Mouse (Mus musculus) mesoderm, embryonic 11.5 days (tissue): ENCODE results near the gene Slc6a20a.

Experiments used
- DNase-seq: peaks from one replicate; pipeline ENCODE4 v3.0.0-alpha.2; 2012; ENCODE audit warnings: low read depth, low spot score

Slc6a20a gene

GRCm38 (mm10) chr9:123638231-123638630, 40.5 kb downstream of the Slc6a20a start:
- no peak for DNase-seq

GRCm38 (mm10) chr9:123636771-123637170, 41.9 kb downstream of the Slc6a20a start:
- DNase-seq, result no peak

DNA sequence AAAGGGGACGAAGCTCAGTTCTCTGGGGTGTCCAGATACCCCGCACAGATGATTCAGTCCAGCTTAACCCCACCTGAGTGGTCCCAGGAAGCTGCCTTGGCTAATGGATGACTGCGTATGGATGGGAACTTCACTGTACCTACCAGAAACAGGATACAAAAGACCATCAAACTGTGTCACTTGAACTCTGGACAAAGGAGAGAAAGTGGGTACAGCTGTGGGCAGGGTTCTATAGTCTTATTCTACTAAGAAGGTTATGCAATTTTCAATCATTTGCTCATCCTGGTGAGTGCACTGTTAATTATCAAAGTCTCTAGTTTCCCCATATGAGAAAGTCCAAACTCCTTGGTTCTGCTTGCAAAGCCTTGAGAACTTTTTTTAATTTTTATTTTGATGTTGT, 45.7 kb downstream of the Slc6a20a start:
- no peak for DNase-seq

- no peak for DNase-seq
Observed at GRCm38 (mm10) chr9:123632281-123632680, 46.4 kb downstream of the Slc6a20a start, which contains the start of gene Slc6a20b. Gene Slc6a20b (minus strand): TSS chr9:123632565.

- DNase-seq, result no peak
Observed at GRCm38 (mm10) chr9:123631666-123632065, 47.0 kb downstream of the Slc6a20a start.

DNA sequence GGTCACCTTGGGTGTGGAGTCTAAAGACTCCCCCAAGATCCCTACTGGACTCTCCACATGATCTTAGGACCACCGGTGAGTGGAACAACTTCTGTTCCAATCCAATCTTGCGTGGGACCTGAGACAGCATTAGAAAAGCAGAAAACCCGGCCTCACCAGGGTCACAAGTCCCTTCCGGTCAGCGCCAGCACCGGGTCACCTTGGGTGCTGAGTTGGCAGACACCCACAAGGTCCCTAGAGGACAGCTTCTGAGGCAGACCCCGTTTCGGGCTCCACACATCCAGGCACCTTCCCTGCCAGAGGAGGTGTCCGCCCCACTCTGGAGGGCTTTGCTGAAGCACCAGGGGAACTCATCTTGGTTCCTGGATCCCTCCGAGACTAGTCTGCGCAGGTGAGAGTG, 52.9 kb downstream of the Slc6a20a start:
- DNase-seq, result no peak

DNA sequence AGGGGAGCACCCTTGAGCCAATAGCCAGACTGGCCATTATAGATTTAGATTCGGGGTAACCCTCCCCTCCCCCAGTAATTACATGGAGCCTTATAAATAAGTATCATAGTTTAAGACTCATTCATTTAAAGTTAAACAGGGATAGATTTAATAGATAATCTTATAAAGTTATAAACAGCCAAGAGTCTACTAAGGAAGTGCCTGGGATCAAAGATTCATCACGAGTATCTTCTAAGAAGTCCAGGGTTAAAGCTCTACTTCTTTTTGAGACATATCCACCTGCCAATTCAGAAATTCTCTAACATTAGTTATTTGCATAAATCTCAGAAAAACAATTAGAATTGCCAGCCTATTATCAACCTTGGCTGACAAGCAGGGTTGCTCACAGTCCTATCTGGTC, 53.9 kb downstream of the Slc6a20a start:
- DNase-seq, result no peak

DNA sequence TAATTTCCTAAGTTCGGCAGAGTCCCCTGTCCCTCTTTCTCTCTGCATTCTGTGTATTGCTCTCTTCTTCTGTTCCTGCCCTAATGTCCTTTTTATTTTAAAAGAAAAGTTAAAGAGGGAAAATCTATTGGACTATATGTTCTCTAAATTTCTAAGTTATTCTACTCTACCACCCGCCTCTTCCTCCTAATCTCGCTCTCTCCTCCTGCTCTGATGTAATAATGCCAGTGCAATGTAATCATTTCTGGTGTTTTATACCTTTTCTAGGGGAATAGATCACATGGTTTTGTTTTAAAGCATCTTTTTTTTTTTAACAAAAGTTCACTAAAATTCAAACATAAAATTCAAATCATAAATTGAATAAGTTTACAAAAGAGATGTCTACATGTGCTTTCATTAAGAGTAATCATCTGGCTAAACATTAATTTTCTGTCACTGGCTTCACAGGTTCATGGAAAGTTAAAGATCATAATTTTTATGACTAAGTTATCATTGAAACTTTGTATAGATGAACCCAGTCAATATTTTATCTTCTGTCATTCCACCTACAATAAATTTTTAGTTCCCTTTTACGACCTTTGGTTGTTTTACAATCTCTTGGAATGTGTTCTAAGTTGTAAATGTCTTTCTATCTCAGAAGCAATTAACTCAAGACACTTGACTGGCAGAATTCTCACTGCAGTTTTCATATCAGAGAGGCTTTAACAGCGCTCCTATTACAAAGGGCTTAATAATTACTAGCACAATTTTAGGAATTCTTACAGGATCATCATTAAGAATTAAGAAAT, 58.2 kb downstream of the Slc6a20a start:
- DNase-seq, result no peak

- no peak for DNase-seq
Observed at GRCm38 (mm10) chr9:123601529-123601928, 77.2 kb downstream of the Slc6a20a start.

- no peak for DNase-seq
Observed at GRCm38 (mm10) chr9:123597376-123597775, 81.3 kb downstream of the Slc6a20a start.

DNA sequence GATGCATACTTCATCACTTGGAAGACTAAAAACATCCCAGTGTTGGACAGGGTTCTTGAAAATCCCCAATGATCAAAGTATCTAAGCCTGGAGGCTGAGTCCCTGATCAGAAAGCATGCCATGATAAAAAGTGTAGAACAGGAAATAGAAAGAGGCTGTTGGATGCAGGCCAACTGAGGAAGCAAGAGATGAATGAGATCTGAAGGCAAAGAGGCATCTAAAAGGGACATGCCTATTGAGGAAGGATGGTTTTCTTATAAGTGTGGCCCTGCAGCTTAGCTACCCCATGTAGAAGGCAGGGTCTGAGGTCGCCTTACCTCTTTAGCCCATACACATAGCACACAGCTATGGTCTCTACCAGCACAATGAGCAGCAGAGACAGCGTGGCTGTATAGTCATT, 81.8 kb downstream of the Slc6a20a start:
- DNase-seq, result no peak

GRCm38 (mm10) chr9:123595194-123595593, 83.5 kb downstream of the Slc6a20a start:
- no peak for DNase-seq

- no peak for DNase-seq
Observed at GRCm38 (mm10) chr9:123589240-123589910, 89.3 kb downstream of the Slc6a20a start.
